Mouse (Mus musculus) ES-Bruce4 (cell line): ENCODE measurements around the gene Ccdc141. TPM values are rescaled to one million over a fixed set of nuclear protein-coding genes. Genes with fewer than 3 reads are reported as not detected.

Source experiments
- H3K27ac ChIP-seq: 2 replicates; pipeline ENCODE4 v1.5.1; 2012; ENCODE audit warnings: low read length, inconsistent platforms; ENCODE audit not compliant: insufficient read depth
- H3K27me3 ChIP-seq: 2 replicates; pipeline ENCODE4 v1.6.1; 2012; ENCODE audit warnings: mild to moderate bottlenecking, low read length, inconsistent platforms; ENCODE audit not compliant: control insufficient read depth, poor library complexity, insufficient read depth, severe bottlenecking
- H3K36me3 ChIP-seq: 2 replicates; pipeline ENCODE4 v1.6.1; 2012; ENCODE audit warnings: inconsistent platforms, mild to moderate bottlenecking, low read length, moderate library complexity; ENCODE audit not compliant: control insufficient read depth, poor library complexity, insufficient read depth, severe bottlenecking
- H3K4me1 ChIP-seq: one replicate; pipeline ENCODE4 v1.8.1; 2011; ENCODE audit warnings: low read length; ENCODE audit not compliant: control insufficient read depth, insufficient read depth
- H3K4me3 ChIP-seq: 2 replicates; pipeline ENCODE4 v1.5.1; 2011; ENCODE audit warnings: low read depth, mild to moderate bottlenecking, low read length
- H3K9ac ChIP-seq: 2 replicates; pipeline ENCODE4 v1.6.1; 2012; ENCODE audit warnings: low read depth, mild to moderate bottlenecking, inconsistent platforms; ENCODE audit not compliant: poor library complexity, severe bottlenecking
- H3K9me3 ChIP-seq: replicated peaks from 2 replicates; pipeline ENCODE4 v1.6.1; 2012; ENCODE audit warnings: mild to moderate bottlenecking, low read length, inconsistent platforms; ENCODE audit not compliant: control insufficient read depth, poor library complexity, insufficient read depth, severe bottlenecking
- CTCF ChIP-seq: IDR thresholded peaks from one replicate; pipeline ENCODE4 v1.8.1; 2011; ENCODE audit warnings: low read depth, low read length
- EP300 ChIP-seq: IDR thresholded peaks from 2 replicates; pipeline ENCODE4 v1.6.1; 2011; ENCODE audit warnings: low read depth, low read length; ENCODE audit not compliant: insufficient read depth
- POLR2A ChIP-seq: IDR thresholded peaks from one replicate; pipeline ENCODE4 v1.8.1; 2011; ENCODE audit warnings: low read length; ENCODE audit not compliant: insufficient read depth
- polyA plus RNA-seq: library from polyadenylated mRNA; stranded (reverse); fragments of >200 nt; gene quantifications from 2 replicates; pipeline ENCODE4 v1.2.4, GENCODE M21; 2011; ENCODE audit warnings: low read depth; ENCODE audit not compliant: missing spikeins, insufficient read depth, insufficient read length

Gene Ccdc141
- polyA plus RNA-seq, 1 experiment = 6.6 TPM

DNA sequence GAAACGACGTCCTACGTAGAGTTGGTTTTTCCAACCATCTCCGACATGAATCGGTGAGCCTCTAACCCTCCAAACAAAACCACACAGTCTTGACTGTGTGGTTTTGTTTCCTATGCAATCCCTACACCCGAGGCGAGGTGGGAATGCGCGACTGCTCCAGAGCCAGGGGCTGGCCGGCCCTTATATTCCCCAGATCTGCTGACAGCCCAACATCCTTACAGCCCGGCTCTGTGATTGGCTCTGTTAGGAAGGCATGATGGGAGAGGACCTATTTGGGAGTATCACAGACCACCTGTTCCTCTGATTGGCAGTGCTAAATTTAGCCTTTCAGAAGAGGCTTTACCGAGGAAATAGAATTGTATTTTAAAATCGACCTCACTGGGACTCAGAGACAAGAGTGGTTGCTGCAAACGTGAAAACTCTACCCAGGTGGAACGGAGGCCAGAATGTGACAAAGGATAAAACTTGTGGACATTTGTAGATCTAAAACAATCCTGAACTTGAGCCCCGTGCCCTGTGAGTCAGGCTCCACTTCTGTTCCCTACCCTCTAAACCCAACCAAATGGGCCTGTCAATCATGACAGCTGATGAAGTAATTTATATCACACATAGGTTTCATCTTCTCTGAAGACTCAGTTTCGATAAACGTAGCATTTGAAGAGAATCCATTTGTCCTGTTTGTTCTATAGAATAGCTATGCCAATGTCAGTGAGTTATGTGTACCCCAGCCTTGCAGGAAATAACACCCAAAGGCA, 187.9 kb downstream of the Ccdc141 start, which contains the start of gene Ttn:
TSS of gene Ttn (minus strand) at position 157 of the 755 bp plus-strand sequence.
- H3K27ac ChIP-seq = no peak within 1 kb of the TSS
- H3K4me1 ChIP-seq = no peaks in the 10 kb centered on the region
- no peak within 1 kb of the TSS for H3K4me3 ChIP-seq
- TF ChIP-seq CTCF (no peak), EP300 (no peak), POLR2A (no peak)
- no peak within 1 kb of the TSS for H3K9ac ChIP-seq
- no peaks in the 10 kb centered on the region for H3K9me3 ChIP-seq
- H3K27me3 ChIP-seq = no peaks in the 10 kb centered on the region
- no peaks in the 10 kb centered on the region for H3K36me3 ChIP-seq

GRCm38 (mm10) chr2:76981717-76982116, 188.7 kb downstream of the Ccdc141 start:
- no peaks in the 10 kb centered on the region for H3K36me3 ChIP-seq
- no peaks in the 10 kb centered on the region for H3K27me3 ChIP-seq
- H3K9ac ChIP-seq = no peak overlapping the region
- H3K9me3 ChIP-seq = no peaks in the 10 kb centered on the region
- TF ChIP-seq CTCF (no peak), EP300 (no peak), POLR2A (no peak)
- no peak overlapping the region for H3K27ac ChIP-seq
- H3K4me3 ChIP-seq = no peak overlapping the region
- H3K4me1 ChIP-seq = no peaks in the 10 kb centered on the region

GRCm38 (mm10) chr2:76980146-76980545, 190.3 kb downstream of the Ccdc141 start:
- no peaks in the 10 kb centered on the region for H3K4me1 ChIP-seq
- H3K27me3 ChIP-seq = no peaks in the 10 kb centered on the region
- no peaks in the 10 kb centered on the region for H3K9me3 ChIP-seq
- no peaks in the 10 kb centered on the region for H3K36me3 ChIP-seq
- TF ChIP-seq CTCF = peak; percentile 73
- TF ChIP-seq EP300 = 0 out of 2 replicates have a peak, but pooled peaks have one; percentile 15
- TF ChIP-seq POLR2A = no peak
- H3K9ac ChIP-seq = no peak overlapping the region
- H3K27ac ChIP-seq = no peak overlapping the region
- no peak overlapping the region; the same call in 1 of the 2 replicates for H3K4me3 ChIP-seq

GRCm38 (mm10) chr2:76977650-76978049, 192.8 kb downstream of the Ccdc141 start:
- H3K4me1 ChIP-seq = no peaks in the 10 kb centered on the region
- no peaks in the 10 kb centered on the region for H3K27me3 ChIP-seq
- no peaks in the 10 kb centered on the region for H3K36me3 ChIP-seq
- TF ChIP-seq CTCF (no peak), POLR2A (no peak), EP300 (no peak)
- H3K4me3 ChIP-seq = no peak overlapping the region
- no peaks in the 10 kb centered on the region for H3K9me3 ChIP-seq
- no peak overlapping the region for H3K27ac ChIP-seq
- no peak overlapping the region for H3K9ac ChIP-seq

DNA sequence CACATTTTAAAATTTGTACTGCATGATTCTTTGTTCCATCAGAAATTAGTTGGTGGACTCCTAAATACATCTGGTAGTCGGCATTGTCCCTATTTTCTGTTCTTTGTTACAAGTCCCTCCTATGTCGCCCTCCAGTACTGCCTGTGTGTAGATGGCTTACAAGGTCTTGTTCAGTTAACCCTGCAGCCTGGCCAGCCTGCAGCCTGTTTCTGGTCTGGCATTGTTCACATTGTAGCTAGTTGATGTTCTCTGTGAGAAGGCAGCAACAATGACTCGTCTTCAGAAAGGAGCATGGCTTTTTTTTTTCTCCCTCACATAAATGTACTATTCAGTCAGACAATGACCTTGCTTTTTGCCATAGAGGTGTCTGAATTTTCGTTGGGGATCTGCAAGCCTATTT, 198.4 kb downstream of the Ccdc141 start:
- H3K4me1 ChIP-seq = no peaks in the 10 kb centered on the region
- TF ChIP-seq CTCF (no peak), POLR2A (no peak), EP300 (no peak)
- H3K27me3 ChIP-seq = no peaks in the 10 kb centered on the region
- no peaks in the 10 kb centered on the region for H3K9me3 ChIP-seq
- H3K9ac ChIP-seq = no peak overlapping the region
- no peak overlapping the region for H3K4me3 ChIP-seq
- H3K27ac ChIP-seq = no peak overlapping the region
- H3K36me3 ChIP-seq = no peaks in the 10 kb centered on the region

DNA sequence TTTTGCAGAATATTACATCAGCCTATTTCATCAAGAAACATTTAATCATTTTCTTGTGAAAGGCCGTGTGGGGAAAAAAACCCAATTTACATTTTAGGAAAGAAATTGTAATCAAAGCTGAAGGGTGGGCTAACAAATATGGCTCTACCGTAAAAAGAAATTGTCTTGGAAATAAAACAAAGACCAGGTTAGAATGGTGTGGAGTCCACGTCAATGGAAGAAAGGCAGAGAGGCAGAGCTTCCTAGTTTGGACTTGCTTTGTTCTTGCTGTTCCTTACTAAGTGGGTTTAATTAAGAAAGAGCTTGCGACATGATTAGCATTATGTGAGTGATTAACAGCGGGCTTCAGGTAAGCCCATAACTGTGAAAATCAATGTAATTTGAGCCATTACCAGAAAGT, 199.4 kb downstream of the Ccdc141 start:
- H3K9ac ChIP-seq = no peak overlapping the region
- no peaks in the 10 kb centered on the region for H3K27me3 ChIP-seq
- H3K4me3 ChIP-seq = no peak overlapping the region
- H3K4me1 ChIP-seq = no peaks in the 10 kb centered on the region
- no peaks in the 10 kb centered on the region for H3K36me3 ChIP-seq
- no peak overlapping the region for H3K27ac ChIP-seq
- H3K9me3 ChIP-seq = no peaks in the 10 kb centered on the region
- no peak for TF ChIP-seq EP300
- no peak for TF ChIP-seq POLR2A
- no peak for TF ChIP-seq CTCF
